Mouse (Mus musculus): Measurements from ENCODE around the gene Sestd1. TPM values are rescaled to one million over a fixed set of nuclear protein-coding genes. Genes with fewer than 3 reads are reported as not detected.

Gene Sestd1
- polyA plus RNA-seq, 1 experiment from 2014 or later: 27.9 TPM

- Histone ChIP-seq H3K4me1 (ENCODE audit: insufficient read depth) (peaks cover 13% of the 10 kb centered on the region), H3K9ac (no peak overlapping the region), H3K4me2 (no peak overlapping the region), H3K36me3 (ENCODE audit: insufficient read depth) (no peaks in the 10 kb centered on the region), H3K9me3 (ENCODE audit: low read depth, low read length) (no peaks in the 10 kb centered on the region), H3K4me3 (ENCODE audit: low read depth, low read length) (no peak overlapping the region), H3K27ac (ENCODE audit: low read depth) (no peak overlapping the region), H3K27me3 (ENCODE audit: insufficient read depth, low read length) (no peaks in the 10 kb centered on the region)
- DNase-seq (no peak), ATAC-seq (ENCODE audit: insufficient read depth) (no peak)
- no peak for TF ChIP-seq CTCF (IDR thresholded peaks at IDR 0.05; ENCODE audit: low read depth)
- WGBS: 79% methylated on average over 7 of the region's 7 CpGs
Observed at GRCm38 (mm10) chr2:77270781-77271180, 9.6 kb downstream of the Sestd1 start.

- Histone ChIP-seq H3K9me3 (ENCODE audit: low read depth, low read length) (no peaks in the 10 kb centered on the region), H3K4me1 (ENCODE audit: insufficient read depth) (peaks cover 10% of the 10 kb centered on the region), H3K9ac (no peak overlapping the region), H3K27ac (ENCODE audit: low read depth) (no peak overlapping the region), H3K4me3 (ENCODE audit: low read depth, low read length) (no peak overlapping the region), H3K4me2 (no peak overlapping the region), H3K36me3 (ENCODE audit: insufficient read depth) (no peaks in the 10 kb centered on the region), H3K27me3 (ENCODE audit: insufficient read depth, low read length) (no peaks in the 10 kb centered on the region)
- 65% methylated on average over 1 of the region's 1 CpGs for WGBS
- TF ChIP-seq CTCF (IDR thresholded peaks at IDR 0.05; ENCODE audit: low read depth): no peak
- DNase-seq (no peak), ATAC-seq (ENCODE audit: insufficient read depth) (no peak)
Observed at GRCm38 (mm10) chr2:77270136-77270535, 10.3 kb downstream of the Sestd1 start.

DNA sequence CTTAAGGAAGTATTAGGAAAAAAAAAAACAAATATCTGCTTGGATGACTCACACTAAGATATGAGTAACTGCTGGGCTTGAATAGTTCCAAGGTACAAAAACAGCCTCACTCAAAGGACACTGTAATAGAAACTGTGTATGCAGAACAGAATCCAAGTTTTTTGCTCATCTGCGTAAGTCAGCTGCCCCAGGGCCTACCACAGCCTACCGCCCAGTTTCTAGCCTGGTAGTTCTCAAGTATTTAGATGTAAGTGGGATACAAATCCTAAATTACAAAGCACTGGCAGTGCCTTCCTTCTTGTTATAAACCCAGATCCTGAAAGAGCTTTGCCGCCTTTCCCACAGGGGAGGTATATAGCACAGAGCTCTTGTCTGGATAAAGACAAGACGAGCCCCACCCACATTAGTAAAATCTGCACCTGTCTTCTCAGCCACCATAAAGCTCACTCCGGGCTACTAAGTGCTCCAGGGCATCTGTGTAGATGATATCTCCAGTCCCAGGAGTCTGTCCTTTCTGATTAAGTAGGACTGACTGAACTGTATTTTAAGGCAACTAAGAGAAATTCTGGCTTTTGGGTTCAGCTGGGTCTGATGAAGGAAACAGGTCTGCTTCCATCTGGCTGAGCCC is 11.7 kb downstream of the Sestd1 start:
- 84% methylated on average over 5 of the region's 5 CpGs for WGBS
- TF ChIP-seq CTCF (IDR thresholded peaks at IDR 0.05; ENCODE audit: low read depth): no peak
- H3K9me3 ChIP-seq (ENCODE audit: low read depth, low read length): no peaks in the 10 kb centered on the region
- H3K4me1 ChIP-seq (ENCODE audit: insufficient read depth): peaks cover 14% of the 10 kb centered on the region
- no peak overlapping the region for H3K4me3 ChIP-seq (ENCODE audit: low read depth, low read length)
- ATAC-seq (ENCODE audit: insufficient read depth) (no peak), DNase-seq (no peak)
- no peak overlapping the region for H3K9ac ChIP-seq
- H3K27ac ChIP-seq (ENCODE audit: low read depth): no peak overlapping the region
- no peak overlapping the region for H3K4me2 ChIP-seq
- no peaks in the 10 kb centered on the region; the same call in 1 of the 2 replicates for H3K36me3 ChIP-seq (ENCODE audit: insufficient read depth)
- H3K27me3 ChIP-seq (ENCODE audit: insufficient read depth, low read length): no peaks in the 10 kb centered on the region

GRCm38 (mm10) chr2:77266931-77267330 is 13.5 kb downstream of the Sestd1 start:
- ATAC-seq (ENCODE audit: insufficient read depth) (no peak), DNase-seq (no peak)
- TF ChIP-seq CTCF (IDR thresholded peaks at IDR 0.05; ENCODE audit: low read depth): no peak
- no peaks in the 10 kb centered on the region for H3K27me3 ChIP-seq (ENCODE audit: insufficient read depth, low read length)
- H3K9me3 ChIP-seq (ENCODE audit: low read depth, low read length): no peaks in the 10 kb centered on the region
- 90% methylated on average over 2 of the region's 2 CpGs for whole genome bisulfite sequencing
- peaks cover 16% of the 10 kb centered on the region; the same call in 1 of the 2 replicates for H3K4me1 ChIP-seq (ENCODE audit: insufficient read depth)
- no peak overlapping the region for H3K27ac ChIP-seq (ENCODE audit: low read depth)
- no peaks in the 10 kb centered on the region; the same call in 1 of the 2 replicates for H3K36me3 ChIP-seq (ENCODE audit: insufficient read depth)
- H3K4me2 ChIP-seq: no peak overlapping the region
- no peak overlapping the region for H3K4me3 ChIP-seq (ENCODE audit: low read depth, low read length)
- no peak overlapping the region for H3K9ac ChIP-seq

DNA sequence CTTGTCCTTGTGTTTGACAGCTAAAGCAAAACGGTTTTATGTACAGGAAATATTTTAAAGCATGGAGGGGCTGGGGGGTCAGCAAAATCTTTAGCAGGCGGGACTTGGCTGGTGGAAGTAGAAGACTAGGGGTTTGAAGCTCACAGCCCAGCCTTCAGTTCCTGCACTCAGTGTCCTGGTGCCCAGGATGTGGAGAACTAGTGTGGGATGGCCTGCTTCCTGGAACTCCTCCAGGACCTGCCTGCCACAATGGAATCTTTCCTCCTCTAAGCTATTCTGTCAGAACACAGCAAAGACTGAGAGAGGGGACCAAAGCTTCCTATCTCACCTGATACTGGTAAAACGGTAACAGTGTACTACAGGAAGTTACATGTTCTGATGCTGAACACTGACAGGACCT is 14.4 kb downstream of the Sestd1 start:
- ATAC-seq (ENCODE audit: insufficient read depth) (no peak), DNase-seq (peak; percentile 54)
- no peak for TF ChIP-seq CTCF (IDR thresholded peaks at IDR 0.05; ENCODE audit: low read depth)
- Histone ChIP-seq H3K27ac (ENCODE audit: low read depth) (peak overlapping the region; percentile 16; the same call in 1 of the 2 replicates), H3K36me3 (ENCODE audit: insufficient read depth) (no peaks in the 10 kb centered on the region; the same call in 1 of the 2 replicates), H3K9ac (no peak overlapping the region), H3K9me3 (ENCODE audit: low read depth, low read length) (no peaks in the 10 kb centered on the region), H3K4me2 (no peak overlapping the region), H3K4me3 (ENCODE audit: low read depth, low read length) (no peak overlapping the region), H3K27me3 (ENCODE audit: insufficient read depth, low read length) (no peaks in the 10 kb centered on the region), H3K4me1 (ENCODE audit: insufficient read depth) (peaks cover 16% of the 10 kb centered on the region; the same call in 1 of the 2 replicates)
- WGBS: 44% methylated on average over 3 of the region's 3 CpGs

- WGBS: 36% methylated on average over 7 of the region's 7 CpGs
- H3K4me1 ChIP-seq (ENCODE audit: insufficient read depth): peaks cover 16% of the 10 kb centered on the region
- H3K36me3 ChIP-seq (ENCODE audit: insufficient read depth): no peaks in the 10 kb centered on the region; the same call in 1 of the 2 replicates
- TF ChIP-seq CTCF (IDR thresholded peaks at IDR 0.05; ENCODE audit: low read depth): no peak
- no peak overlapping the region for H3K4me2 ChIP-seq
- H3K27me3 ChIP-seq (ENCODE audit: insufficient read depth, low read length): no peaks in the 10 kb centered on the region
- no peaks in the 10 kb centered on the region for H3K9me3 ChIP-seq (ENCODE audit: low read depth, low read length)
- no peak overlapping the region for H3K9ac ChIP-seq
- DNase-seq (no peak), ATAC-seq (ENCODE audit: insufficient read depth) (peak; percentile 30; the same call in 1 of the 2 replicates)
- H3K27ac ChIP-seq (ENCODE audit: low read depth): peak overlapping the region; percentile 16; the same call in 1 of the 2 replicates
- no peak overlapping the region for H3K4me3 ChIP-seq (ENCODE audit: low read depth, low read length)
Observed at GRCm38 (mm10) chr2:77265301-77265700, 15.1 kb downstream of the Sestd1 start.

DNA sequence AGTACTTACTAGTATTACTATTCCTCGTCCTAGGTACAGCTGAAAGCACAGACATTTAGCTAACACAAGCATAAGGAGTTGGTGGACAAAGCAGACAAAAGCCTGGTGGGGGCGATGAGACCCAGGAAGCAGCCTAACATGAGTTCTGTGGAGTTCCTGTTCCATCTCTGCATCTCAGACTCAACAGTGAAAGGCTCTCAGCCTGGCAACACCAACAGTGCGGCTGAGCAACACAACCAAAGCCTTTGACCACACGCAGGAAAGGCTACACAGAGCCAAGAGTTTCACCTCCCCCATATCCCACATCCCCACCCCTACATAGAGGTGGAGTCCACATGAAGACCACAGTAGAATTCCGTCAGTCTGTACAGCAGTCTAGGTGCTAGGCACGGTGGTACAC is 15.8 kb downstream of the Sestd1 start:
- DNase-seq (no peak), ATAC-seq (ENCODE audit: insufficient read depth) (no peak)
- Histone ChIP-seq H3K9ac (no peak overlapping the region), H3K4me3 (ENCODE audit: low read depth, low read length) (no peak overlapping the region), H3K27ac (ENCODE audit: low read depth) (no peak overlapping the region), H3K4me2 (no peak overlapping the region), H3K27me3 (ENCODE audit: insufficient read depth, low read length) (no peaks in the 10 kb centered on the region), H3K4me1 (ENCODE audit: insufficient read depth) (peaks cover 16% of the 10 kb centered on the region), H3K36me3 (ENCODE audit: insufficient read depth) (no peaks in the 10 kb centered on the region; the same call in 1 of the 2 replicates), H3K9me3 (ENCODE audit: low read depth, low read length) (no peaks in the 10 kb centered on the region)
- 72% methylated on average over 6 of the region's 6 CpGs for WGBS
- no peak for TF ChIP-seq CTCF (IDR thresholded peaks at IDR 0.05; ENCODE audit: low read depth)

Data from lung, embryonic 14.5 days (tissue).